Mouse (Mus musculus): Measurements from ENCODE around the gene Xxylt1. TPM values are rescaled to one million over a fixed set of nuclear protein-coding genes. Genes with fewer than 3 reads are reported as not detected.

The Xxylt1 gene
- polyA plus RNA-seq, 1 experiment from 2014 or later, result 19.1 TPM

DNA sequence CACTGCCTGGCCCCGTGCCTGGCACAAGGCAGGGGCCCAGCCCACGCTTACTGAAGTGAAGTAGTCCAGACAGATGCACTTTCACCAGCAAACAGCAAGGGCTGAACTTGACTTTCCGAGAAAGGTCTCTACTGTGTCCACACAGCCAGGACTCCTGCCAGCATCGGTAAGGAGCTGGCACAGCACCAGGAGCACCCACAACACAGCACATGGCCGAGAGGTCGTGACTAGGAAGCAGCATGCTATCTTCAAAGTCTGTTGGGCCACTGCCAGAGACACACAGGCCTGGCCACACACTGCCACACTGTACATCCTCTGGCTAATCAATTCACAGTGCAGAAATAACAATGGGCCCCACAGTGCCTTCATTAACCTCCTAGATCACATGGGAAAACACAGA, 107.8 kb downstream of the Xxylt1 start:
- Histone ChIP-seq H3K4me1 (ENCODE audit: control insufficient read depth, insufficient read depth, low read length) (peaks cover 22% of the 10 kb centered on the region), H3K27me3 (replicated peaks; ENCODE audit: control insufficient read depth, insufficient read depth, low read length) (no peaks in the 10 kb centered on the region), H3K4me3 (ENCODE audit: low read depth, low read length) (no peak overlapping the region), H3K4me2 (ENCODE audit: low read depth, low read length) (no peak overlapping the region), H3K36me3 (ENCODE audit: control insufficient read depth, insufficient read depth, low read length) (no peaks in the 10 kb centered on the region), H3K9me3 (ENCODE audit: control insufficient read depth, low read length) (no peaks in the 10 kb centered on the region), H3K27ac (replicated peaks; ENCODE audit: low read depth, low read length) (peak overlapping the region; percentile 61), H3K9ac (ENCODE audit: low read depth, low read length) (no peak overlapping the region)
- 45% methylated on average over 6 of the region's 6 CpGs for WGBS
- DNase-seq (ENCODE audit: low spot score), result peak; percentile 53
- 0 out of 2 replicates have a peak, but pooled peaks have one; percentile 17 for ATAC-seq (ENCODE audit: low read depth)

DNA sequence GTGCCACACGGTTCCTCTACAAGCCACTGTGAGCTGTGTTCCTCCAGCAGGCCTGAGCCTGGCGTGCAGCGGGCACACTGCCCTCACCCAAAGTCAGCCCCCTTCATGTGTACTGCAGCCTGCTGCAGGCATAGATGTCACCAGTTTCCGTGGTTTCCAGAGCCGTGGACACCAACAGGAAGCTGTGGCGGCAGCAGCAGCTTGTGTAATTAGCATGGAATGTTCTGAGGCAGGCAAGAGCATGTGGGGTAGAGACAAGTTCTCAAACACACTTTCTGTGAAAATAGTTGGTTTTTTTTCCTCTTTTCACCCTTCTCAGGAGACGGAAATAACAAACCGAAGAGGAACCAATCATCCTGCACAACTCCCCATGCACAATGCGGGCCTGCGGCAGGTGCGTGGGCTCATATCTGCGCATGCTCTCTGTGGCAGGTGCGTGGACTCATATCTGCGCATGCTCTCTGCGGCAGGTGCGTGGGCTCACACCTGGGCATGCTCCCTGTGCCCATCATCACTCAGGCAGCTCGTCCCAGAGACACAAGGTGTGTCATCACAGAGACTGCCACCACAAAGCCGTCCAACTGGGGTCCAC, 109.2 kb downstream of the Xxylt1 start:
- peaks cover 21% of the 10 kb centered on the region for H3K4me1 ChIP-seq (ENCODE audit: control insufficient read depth, insufficient read depth, low read length)
- no peak overlapping the region for H3K27ac ChIP-seq (replicated peaks; ENCODE audit: low read depth, low read length)
- no peaks in the 10 kb centered on the region for H3K27me3 ChIP-seq (replicated peaks; ENCODE audit: control insufficient read depth, insufficient read depth, low read length)
- no peaks in the 10 kb centered on the region for H3K9me3 ChIP-seq (ENCODE audit: control insufficient read depth, low read length)
- no peak overlapping the region for H3K4me2 ChIP-seq (ENCODE audit: low read depth, low read length)
- DNase-seq (ENCODE audit: low spot score) (peak; percentile 67), ATAC-seq (ENCODE audit: low read depth) (no peak)
- H3K9ac ChIP-seq (ENCODE audit: low read depth, low read length), result no peak overlapping the region
- H3K4me3 ChIP-seq (ENCODE audit: low read depth, low read length), result no peak overlapping the region
- WGBS, result 74% methylated on average over 18 of the region's 18 CpGs
- no peaks in the 10 kb centered on the region for H3K36me3 ChIP-seq (ENCODE audit: control insufficient read depth, insufficient read depth, low read length)

GRCm38 (mm10) chr16:30969266-30970064, 111.8 kb downstream of the Xxylt1 start:
- Histone ChIP-seq H3K4me3 (ENCODE audit: low read depth, low read length) (no peak overlapping the region), H3K9ac (ENCODE audit: low read depth, low read length) (no peak overlapping the region), H3K4me2 (ENCODE audit: low read depth, low read length) (no peak overlapping the region), H3K4me1 (ENCODE audit: control insufficient read depth, insufficient read depth, low read length) (peaks cover 16% of the 10 kb centered on the region), H3K36me3 (ENCODE audit: control insufficient read depth, insufficient read depth, low read length) (no peaks in the 10 kb centered on the region), H3K9me3 (ENCODE audit: control insufficient read depth, low read length) (no peaks in the 10 kb centered on the region), H3K27me3 (replicated peaks; ENCODE audit: control insufficient read depth, insufficient read depth, low read length) (no peaks in the 10 kb centered on the region), H3K27ac (replicated peaks; ENCODE audit: low read depth, low read length) (no peak overlapping the region)
- DNase-seq (ENCODE audit: low spot score) (peak; percentile 77), ATAC-seq (ENCODE audit: low read depth) (peak; percentile 73)
- WGBS, result 65% methylated on average over 18 of the region's 18 CpGs

DNA sequence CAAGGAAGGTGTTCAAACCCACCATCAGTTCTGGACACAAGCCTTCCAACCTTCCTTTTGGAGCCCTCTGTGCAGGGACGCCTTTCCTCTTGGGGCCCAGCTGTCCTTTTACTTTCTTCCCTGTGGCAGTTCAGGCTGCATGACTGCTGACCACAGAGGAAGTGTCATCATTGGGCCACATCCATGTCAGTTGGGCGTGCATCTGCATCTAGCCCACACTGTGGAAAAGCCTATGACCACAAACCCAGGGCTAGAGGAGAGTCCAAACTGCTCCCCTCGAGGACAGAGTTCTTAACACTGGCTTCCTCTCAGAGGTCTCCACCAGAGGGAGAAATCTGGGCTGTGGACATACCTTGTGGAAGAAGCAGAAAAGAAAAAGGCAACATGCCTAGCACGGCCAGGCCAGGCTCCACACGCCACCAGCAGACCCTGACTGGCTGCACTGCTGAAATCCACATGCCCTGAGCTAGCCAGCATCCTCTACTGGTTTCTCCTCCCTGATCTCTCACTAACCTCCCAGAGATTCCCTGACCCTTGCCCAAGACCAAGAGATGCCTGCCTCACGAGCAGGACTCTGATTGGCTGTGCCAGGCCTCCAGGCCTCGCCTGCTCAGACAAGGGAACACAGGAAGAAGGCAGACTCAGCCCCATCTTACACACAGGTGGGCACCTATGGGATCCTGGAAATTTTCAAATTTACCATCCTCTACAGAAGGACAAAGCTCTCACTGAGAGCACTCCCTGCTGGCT, 112.7 kb downstream of the Xxylt1 start:
- Histone ChIP-seq H3K4me2 (ENCODE audit: low read depth, low read length) (no peak overlapping the region), H3K9me3 (ENCODE audit: control insufficient read depth, low read length) (no peaks in the 10 kb centered on the region), H3K4me3 (ENCODE audit: low read depth, low read length) (no peak overlapping the region), H3K9ac (ENCODE audit: low read depth, low read length) (no peak overlapping the region), H3K36me3 (ENCODE audit: control insufficient read depth, insufficient read depth, low read length) (no peaks in the 10 kb centered on the region), H3K27me3 (replicated peaks; ENCODE audit: control insufficient read depth, insufficient read depth, low read length) (no peaks in the 10 kb centered on the region), H3K27ac (replicated peaks; ENCODE audit: low read depth, low read length) (no peak overlapping the region), H3K4me1 (ENCODE audit: control insufficient read depth, insufficient read depth, low read length) (peaks cover 14% of the 10 kb centered on the region)
- ATAC-seq (ENCODE audit: low read depth) (0 out of 2 replicates have a peak, but pooled peaks have one; percentile 10), DNase-seq (ENCODE audit: low spot score) (peak; percentile 32)
- WGBS, result 71% methylated on average over 7 of the region's 7 CpGs

DNA sequence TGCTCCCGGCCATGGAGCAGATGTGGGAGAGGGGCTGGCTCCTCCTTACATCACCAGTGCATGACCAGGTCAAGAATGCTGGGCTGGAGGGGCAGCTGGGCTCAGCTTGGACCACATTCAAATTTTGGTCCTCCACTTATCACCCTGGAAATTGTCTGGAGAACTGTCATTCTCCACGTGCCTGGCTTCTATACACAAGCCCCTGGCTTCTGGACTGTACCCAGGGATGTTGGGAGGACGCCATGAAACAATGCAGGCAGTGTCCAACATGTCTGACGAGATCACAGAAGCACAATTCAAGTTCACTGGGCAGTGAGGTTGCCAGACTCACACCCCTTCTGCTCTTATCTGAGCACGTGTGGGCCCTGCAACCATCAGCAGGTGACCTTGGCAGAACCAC, 114.5 kb downstream of the Xxylt1 start:
- ATAC-seq (ENCODE audit: low read depth) (no peak), DNase-seq (ENCODE audit: low spot score) (no peak)
- H3K36me3 ChIP-seq (ENCODE audit: control insufficient read depth, insufficient read depth, low read length), result no peaks in the 10 kb centered on the region
- H3K4me3 ChIP-seq (ENCODE audit: low read depth, low read length), result no peak overlapping the region
- H3K4me1 ChIP-seq (ENCODE audit: control insufficient read depth, insufficient read depth, low read length), result no peaks in the 10 kb centered on the region
- no peak overlapping the region for H3K27ac ChIP-seq (replicated peaks; ENCODE audit: low read depth, low read length)
- WGBS, result 72% methylated on average over 5 of the region's 5 CpGs
- no peak overlapping the region for H3K4me2 ChIP-seq (ENCODE audit: low read depth, low read length)
- H3K9me3 ChIP-seq (ENCODE audit: control insufficient read depth, low read length), result no peaks in the 10 kb centered on the region
- H3K9ac ChIP-seq (ENCODE audit: low read depth, low read length), result no peak overlapping the region
- H3K27me3 ChIP-seq (replicated peaks; ENCODE audit: control insufficient read depth, insufficient read depth, low read length), result no peaks in the 10 kb centered on the region

DNA sequence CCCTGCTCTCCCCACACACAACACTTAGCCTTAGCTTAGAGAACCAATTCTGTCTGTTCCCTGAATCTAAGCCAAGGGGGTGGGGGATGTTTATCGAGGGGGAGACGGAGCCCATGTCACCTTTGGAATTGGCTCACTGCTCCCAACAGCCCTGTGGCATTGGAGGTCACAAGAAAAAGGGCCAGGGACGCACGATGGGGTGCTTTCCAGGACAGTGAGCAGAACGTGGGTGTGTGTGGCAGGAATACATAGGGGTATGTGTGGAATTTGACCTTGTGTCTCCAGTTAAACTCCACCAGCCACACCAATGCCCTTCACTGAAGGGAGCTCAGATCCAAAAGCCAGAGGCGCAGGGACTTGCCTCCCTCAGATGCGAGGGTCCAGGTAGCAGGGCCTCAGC, 116.3 kb downstream of the Xxylt1 start:
- no peaks in the 10 kb centered on the region for H3K4me1 ChIP-seq (ENCODE audit: control insufficient read depth, insufficient read depth, low read length)
- no peaks in the 10 kb centered on the region for H3K9me3 ChIP-seq (ENCODE audit: control insufficient read depth, low read length)
- no peaks in the 10 kb centered on the region for H3K36me3 ChIP-seq (ENCODE audit: control insufficient read depth, insufficient read depth, low read length)
- ATAC-seq (ENCODE audit: low read depth) (no peak), DNase-seq (ENCODE audit: low spot score) (no peak)
- 57% methylated on average over 5 of the region's 7 CpGs for WGBS
- no peak overlapping the region for H3K4me3 ChIP-seq (ENCODE audit: low read depth, low read length)
- H3K27me3 ChIP-seq (replicated peaks; ENCODE audit: control insufficient read depth, insufficient read depth, low read length), result no peaks in the 10 kb centered on the region
- H3K9ac ChIP-seq (ENCODE audit: low read depth, low read length), result no peak overlapping the region
- H3K27ac ChIP-seq (replicated peaks; ENCODE audit: low read depth, low read length), result no peak overlapping the region
- no peak overlapping the region for H3K4me2 ChIP-seq (ENCODE audit: low read depth, low read length)

GRCm38 (mm10) chr16:30964411-30964810, 116.8 kb downstream of the Xxylt1 start:
- no peak overlapping the region for H3K9ac ChIP-seq (ENCODE audit: low read depth, low read length)
- H3K27me3 ChIP-seq (replicated peaks; ENCODE audit: control insufficient read depth, insufficient read depth, low read length), result no peaks in the 10 kb centered on the region
- ATAC-seq (ENCODE audit: low read depth) (no peak), DNase-seq (ENCODE audit: low spot score) (no peak)
- 81% methylated on average over 6 of the region's 6 CpGs for WGBS
- no peaks in the 10 kb centered on the region for H3K4me1 ChIP-seq (ENCODE audit: control insufficient read depth, insufficient read depth, low read length)
- no peak overlapping the region for H3K27ac ChIP-seq (replicated peaks; ENCODE audit: low read depth, low read length)
- H3K4me2 ChIP-seq (ENCODE audit: low read depth, low read length), result no peak overlapping the region
- H3K9me3 ChIP-seq (ENCODE audit: control insufficient read depth, low read length), result no peaks in the 10 kb centered on the region
- H3K4me3 ChIP-seq (ENCODE audit: low read depth, low read length), result no peak overlapping the region
- H3K36me3 ChIP-seq (ENCODE audit: control insufficient read depth, insufficient read depth, low read length), result no peaks in the 10 kb centered on the region

DNA sequence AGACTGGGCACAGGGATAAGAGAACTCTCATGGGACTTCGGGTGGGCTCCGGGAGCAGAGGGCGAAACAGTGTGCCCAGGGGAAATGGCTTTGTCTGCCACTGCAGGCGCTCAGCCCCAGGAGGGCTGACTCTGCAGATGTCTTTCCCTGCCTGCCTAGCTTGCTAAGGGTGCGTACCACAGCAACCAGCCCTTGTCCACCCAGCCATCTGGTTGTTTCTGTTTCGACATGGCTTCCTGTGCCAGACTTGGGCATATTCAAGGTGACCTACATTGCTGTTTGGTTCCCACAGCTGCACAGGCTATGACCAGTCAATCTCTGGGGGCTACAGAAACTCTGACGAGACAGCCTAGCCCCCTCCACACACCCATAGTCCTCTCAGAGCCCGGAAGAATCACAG, 118.7 kb downstream of the Xxylt1 start:
- H3K4me3 ChIP-seq (ENCODE audit: low read depth, low read length), result no peak overlapping the region
- H3K36me3 ChIP-seq (ENCODE audit: control insufficient read depth, insufficient read depth, low read length), result no peaks in the 10 kb centered on the region
- H3K9ac ChIP-seq (ENCODE audit: low read depth, low read length), result no peak overlapping the region
- no peak overlapping the region for H3K4me2 ChIP-seq (ENCODE audit: low read depth, low read length)
- DNase-seq (ENCODE audit: low spot score) (no peak), ATAC-seq (ENCODE audit: low read depth) (no peak)
- no peak overlapping the region for H3K27ac ChIP-seq (replicated peaks; ENCODE audit: low read depth, low read length)
- no peaks in the 10 kb centered on the region for H3K27me3 ChIP-seq (replicated peaks; ENCODE audit: control insufficient read depth, insufficient read depth, low read length)
- 83% methylated on average over 7 of the region's 8 CpGs for WGBS
- no peaks in the 10 kb centered on the region for H3K9me3 ChIP-seq (ENCODE audit: control insufficient read depth, low read length)
- no peaks in the 10 kb centered on the region for H3K4me1 ChIP-seq (ENCODE audit: control insufficient read depth, insufficient read depth, low read length)

Data from embryonic facial prominence, embryonic 14.5 days (tissue).